ENCODE assay signal across 25 mouse cellular contexts in the genomic region with DNA sequence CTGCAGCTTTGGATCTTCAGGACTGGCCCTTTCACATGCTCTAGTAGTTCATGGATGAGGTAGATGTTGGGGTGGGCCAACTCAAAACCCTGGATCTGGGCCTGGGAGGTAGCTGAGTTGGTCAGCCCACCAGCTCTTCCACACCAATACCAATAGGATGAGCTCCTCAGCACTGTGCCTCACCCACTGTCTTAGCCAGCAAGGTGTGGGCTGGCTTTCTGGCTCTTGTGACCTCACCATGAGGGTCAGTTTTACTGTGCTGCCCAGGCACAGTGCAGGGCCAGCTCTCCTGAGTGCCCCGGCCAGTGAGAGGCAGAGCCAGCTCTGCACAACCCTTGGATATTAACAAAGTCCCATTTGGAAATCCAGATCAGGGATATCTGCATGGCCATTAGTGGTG. TPM values are rescaled to one million over a fixed set of nuclear protein-coding genes. Genes with fewer than 3 reads are reported as not detected.
"Had no signal": no experiment of that assay in that cellular context is flagged by ENCODE, and none has a peak within 500 bp of the region (broad histone marks: within the 10 kb centered on the region; RNA-seq: fewer than 3 reads in every experiment).

No protein-coding gene starts in this region.

- H3K36me3 ChIP-seq: liver, embryonic 15.5 days; lung, embryonic 15.5 days; midbrain, embryonic 10.5 days; midbrain, embryonic 12.5 days; neural tube, embryonic 13.5 days; neural tube, embryonic 15.5 days had no signal

- H3K27me3 ChIP-seq: lung, embryonic 15.5 days; neural tube, embryonic 15.5 days had no signal

- H3K27ac ChIP-seq: liver, embryonic 15.5 days; lung, embryonic 15.5 days; midbrain, embryonic 10.5 days; midbrain, embryonic 12.5 days; neural tube, embryonic 13.5 days; neural tube, embryonic 15.5 days had no signal

- H3K4me1 ChIP-seq: midbrain, embryonic 10.5 days; midbrain, embryonic 12.5 days; neural tube, embryonic 13.5 days; neural tube, embryonic 15.5 days had no signal

- H3K9me3 ChIP-seq: liver, embryonic 15.5 days; lung, embryonic 15.5 days; midbrain, embryonic 10.5 days; midbrain, embryonic 12.5 days; neural tube, embryonic 13.5 days; neural tube, embryonic 15.5 days had no signal

- H3K4me2 ChIP-seq: liver, embryonic 15.5 days; lung, embryonic 15.5 days; midbrain, embryonic 12.5 days; neural tube, embryonic 13.5 days; neural tube, embryonic 15.5 days had no signal

- H3K9ac ChIP-seq: liver, embryonic 15.5 days; liver, postnatal 0 days; lung, embryonic 15.5 days; midbrain, embryonic 12.5 days; neural tube, embryonic 13.5 days; neural tube, embryonic 15.5 days had no signal

- DNase-seq: liver, postnatal 0 days; lung, adult 2 months; lung, postnatal 4 days; midbrain, embryonic 14.5 days; retina, postnatal 1 day; right cerebral cortex, adult 18-20 months; right cerebral cortex, postnatal 25 days; right cerebral cortex, postnatal 4 days; spleen, adult 18-20 months; thymus, adult 18-20 months; thymus, postnatal 14 days; thymus, postnatal 36 days had no signal

- H3K4me3 ChIP-seq: liver, embryonic 15.5 days; lung, embryonic 15.5 days; midbrain, embryonic 10.5 days; midbrain, embryonic 12.5 days; myocyte; neural tube, embryonic 13.5 days; neural tube, embryonic 15.5 days had no signal

- ATAC-seq: liver, postnatal 0 days; lung, postnatal 0 days; midbrain, embryonic 16.5 days had no signal

RNA-seq across cellular contexts. Expression of a gene that starts 13.0 kb away (rescaled TPM):
- total RNA-seq: megakaryocyte, adult 5-6 weeks; megakaryocyte-erythroid progenitor cell, adult 5-6 weeks had no signal
- polyA plus RNA-seq: liver, postnatal 0 days; lung, embryonic 15.5 days; midbrain, embryonic 12.5 days; myocyte; neural tube, embryonic 11.5 days; neural tube, embryonic 13.5 days; stomach, embryonic 14.5 days had no signal

RNA-seq across cellular contexts. Expression of a gene that starts 36.6 kb away (rescaled TPM):
- total RNA-seq: megakaryocyte, adult 5-6 weeks; megakaryocyte-erythroid progenitor cell, adult 5-6 weeks had no signal
